Mouse (Mus musculus): ENCODE measurements around the gene Erich3. TPM values are rescaled to one million over a fixed set of nuclear protein-coding genes. Genes with fewer than 3 reads are reported as not detected.

The Erich3 gene
- polyA plus RNA-seq, 1 experiment from 2014 or later, result 0.98 TPM

Other genes starting within 250 kb of the Erich3 start
- 11.0 and 12.8 TPM in 2 replicates for gene Cryz, start 67.1 kb upstream of the Erich3 start, polyA plus RNA-seq (2014; fragmentation: Nextera tagmentation; extraction: Ambion mirVana)
- 15.2 and 15.7 TPM in 2 replicates for gene Tyw3, start 66.8 kb upstream of the Erich3 start, polyA plus RNA-seq (2014; fragmentation: Nextera tagmentation; extraction: Ambion mirVana)

Data from forebrain, embryonic 14.5 days (tissue).